Mouse (Mus musculus): Measurements from ENCODE around the gene Ret. TPM values are rescaled to one million over a fixed set of nuclear protein-coding genes. Genes with fewer than 3 reads are reported as not detected.
A peak's percentile ranks its signal among the peaks of the same experiment; 100 is the strongest.

Ret gene
- polyA plus RNA-seq, 1 experiment from 2014 or later: 0.05 TPM

- TF ChIP-seq CTCF (IDR thresholded peaks at IDR 0.05; ENCODE audit: low read depth): peak; percentile 52
- TF ChIP-seq EP300 (IDR thresholded peaks at IDR 0.05; ENCODE audit: low read depth): no peak
- peak; percentile 25 for DNase-seq
Observed at GRCm38 (mm10) chr6:118195108-118195507, 2.4 kb downstream of the Ret start.

DNA sequence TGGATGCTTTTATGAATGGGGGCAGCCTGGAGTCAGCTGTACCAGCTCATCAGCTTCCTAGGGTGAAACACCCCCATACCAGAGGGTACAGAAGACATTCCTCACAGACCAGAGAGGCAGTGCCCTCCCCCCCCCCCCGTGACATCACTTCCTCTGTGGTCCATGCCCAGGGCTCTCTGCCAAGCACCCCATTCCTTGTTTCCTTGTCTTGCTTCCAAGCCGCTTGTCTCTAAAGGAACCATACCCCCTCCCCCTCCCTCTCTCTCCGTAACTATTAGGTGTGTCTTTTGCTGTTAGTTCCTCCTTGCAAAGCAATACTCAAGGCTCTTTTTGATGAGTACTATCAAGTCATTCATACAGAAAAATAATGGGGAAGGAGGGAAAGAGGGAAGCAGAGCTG lies 4.6 kb downstream of the Ret start:
- TF ChIP-seq EP300 (IDR thresholded peaks at IDR 0.05; ENCODE audit: low read depth) (no peak), CTCF (IDR thresholded peaks at IDR 0.05; ENCODE audit: low read depth) (no peak)
- 31% methylated on average over 3 of the region's 3 CpGs for WGBS (ENCODE audit: insufficient replicate concordance)
- peaks cover 9% of the 10 kb centered on the region; the same call in 1 of the 2 replicates for H3K4me1 ChIP-seq (ENCODE audit: insufficient read depth)
- no peaks in the 10 kb centered on the region for H3K36me3 ChIP-seq (replicated peaks; ENCODE audit: insufficient read depth, low read length)
- no peak overlapping the region for H3K4me3 ChIP-seq (ENCODE audit: low read depth, low read length)
- ATAC-seq (no peak), DNase-seq (no peak)
- no peak overlapping the region for H3K27ac ChIP-seq (ENCODE audit: low read depth)
- H3K9ac ChIP-seq (replicated peaks): no peak overlapping the region
- H3K27me3 ChIP-seq (ENCODE audit: insufficient read depth, low read length): peaks cover 47% of the 10 kb centered on the region
- H3K9me3 ChIP-seq (ENCODE audit: low read length): no peaks in the 10 kb centered on the region
- H3K4me2 ChIP-seq (ENCODE audit: low read depth, low read length): no peak overlapping the region

More at GRCm38 (mm10) chr6:118195108-118195507, 2.4 kb downstream of the Ret start:
- Histone ChIP-seq H3K27me3 (ENCODE audit: insufficient read depth, low read length) (peaks cover 65% of the 10 kb centered on the region), H3K27ac (ENCODE audit: low read depth) (no peak overlapping the region), H3K36me3 (replicated peaks; ENCODE audit: insufficient read depth, low read length) (no peaks in the 10 kb centered on the region), H3K4me3 (ENCODE audit: low read depth, low read length) (no peak overlapping the region), H3K4me2 (ENCODE audit: low read depth, low read length) (no peak overlapping the region), H3K4me1 (ENCODE audit: insufficient read depth) (peaks cover 9% of the 10 kb centered on the region; the same call in 1 of the 2 replicates), H3K9ac (replicated peaks) (no peak overlapping the region), H3K9me3 (ENCODE audit: low read length) (no peaks in the 10 kb centered on the region)
- 30% methylated on average over 8 of the region's 8 CpGs for whole genome bisulfite sequencing (ENCODE audit: insufficient replicate concordance)
- ATAC-seq: no peak

DNA sequence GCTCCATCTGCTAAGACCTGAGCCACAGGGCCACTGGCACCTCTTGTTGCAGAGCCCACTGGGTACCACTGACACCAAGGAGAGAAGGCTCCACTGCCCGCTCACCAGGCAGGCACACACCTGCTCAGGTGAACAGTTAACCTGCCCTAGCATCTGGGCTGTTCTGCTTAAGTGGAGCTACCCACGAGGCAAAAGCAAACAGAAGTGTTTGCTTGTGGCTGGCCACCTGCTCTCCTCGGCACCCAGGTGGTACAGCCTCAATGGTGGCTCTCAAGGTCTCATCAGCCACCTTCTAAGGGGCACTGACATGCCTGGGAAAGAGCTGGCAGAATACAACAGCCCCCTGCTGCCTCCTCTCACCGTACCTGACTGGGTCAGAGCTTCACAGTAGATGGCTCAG lies 5.3 kb downstream of the Ret start:
- WGBS (ENCODE audit: insufficient replicate concordance): 43% methylated on average over 4 of the region's 4 CpGs
- H3K9ac ChIP-seq (replicated peaks): no peak overlapping the region
- no peak overlapping the region for H3K4me2 ChIP-seq (ENCODE audit: low read depth, low read length)
- H3K4me1 ChIP-seq (ENCODE audit: insufficient read depth): peaks cover 7% of the 10 kb centered on the region; the same call in 1 of the 2 replicates
- DNase-seq (no peak), ATAC-seq (no peak)
- no peak overlapping the region for H3K4me3 ChIP-seq (ENCODE audit: low read depth, low read length)
- no peaks in the 10 kb centered on the region for H3K9me3 ChIP-seq (ENCODE audit: low read length)
- no peaks in the 10 kb centered on the region for H3K36me3 ChIP-seq (replicated peaks; ENCODE audit: insufficient read depth, low read length)
- peaks cover 40% of the 10 kb centered on the region for H3K27me3 ChIP-seq (ENCODE audit: insufficient read depth, low read length)
- TF ChIP-seq CTCF (IDR thresholded peaks at IDR 0.05; ENCODE audit: low read depth) (no peak), EP300 (IDR thresholded peaks at IDR 0.05; ENCODE audit: low read depth) (no peak)
- H3K27ac ChIP-seq (ENCODE audit: low read depth): no peak overlapping the region

- Histone ChIP-seq H3K4me1 (ENCODE audit: insufficient read depth) (no peaks in the 10 kb centered on the region; the same call in 1 of the 2 replicates), H3K36me3 (replicated peaks; ENCODE audit: insufficient read depth, low read length) (no peaks in the 10 kb centered on the region), H3K4me2 (ENCODE audit: low read depth, low read length) (no peak overlapping the region; the same call in 1 of the 2 replicates), H3K9me3 (ENCODE audit: low read length) (no peaks in the 10 kb centered on the region), H3K4me3 (ENCODE audit: low read depth, low read length) (no peak overlapping the region), H3K27me3 (ENCODE audit: insufficient read depth, low read length) (peaks cover 16% of the 10 kb centered on the region; the same call in 1 of the 2 replicates), H3K9ac (replicated peaks) (no peak overlapping the region), H3K27ac (ENCODE audit: low read depth) (no peak overlapping the region)
- no peak for ATAC-seq
- 18% methylated on average over 3 of the region's 3 CpGs for WGBS (ENCODE audit: insufficient replicate concordance)
- TF ChIP-seq CTCF (IDR thresholded peaks at IDR 0.05; ENCODE audit: low read depth): no peak
- TF ChIP-seq EP300 (IDR thresholded peaks at IDR 0.05; ENCODE audit: low read depth): no peak
- no peak for DNase-seq
Observed at GRCm38 (mm10) chr6:118189764-118190163, 7.8 kb downstream of the Ret start.

DNA sequence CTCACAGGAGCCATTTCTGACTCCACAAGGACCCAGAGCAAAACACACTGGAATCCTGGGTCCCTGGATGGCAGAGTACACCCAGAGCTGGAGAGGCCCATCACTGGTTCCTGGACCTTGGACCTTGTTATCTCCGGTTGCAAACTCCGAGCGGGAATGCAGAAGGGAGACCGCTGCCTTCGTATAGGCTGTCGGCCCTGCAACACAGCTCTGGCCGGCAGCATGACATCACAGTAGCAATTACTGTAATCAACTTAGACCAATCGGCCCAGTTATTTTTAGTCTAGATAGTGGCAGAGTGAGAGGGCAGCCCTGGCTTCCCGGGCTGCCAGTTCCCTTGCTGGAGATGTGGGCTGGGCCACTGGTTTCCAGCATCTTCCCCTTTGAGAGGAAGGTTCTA lies 8.9 kb downstream of the Ret start:
- H3K27ac ChIP-seq (ENCODE audit: low read depth): no peak overlapping the region
- no peak overlapping the region for H3K4me2 ChIP-seq (ENCODE audit: low read depth, low read length)
- 0 out of 2 replicates have a peak, but pooled peaks cover 6% of the 10 kb centered on the region for H3K27me3 ChIP-seq (ENCODE audit: insufficient read depth, low read length)
- no peak overlapping the region for H3K4me3 ChIP-seq (ENCODE audit: low read depth, low read length)
- H3K36me3 ChIP-seq (replicated peaks; ENCODE audit: insufficient read depth, low read length): no peaks in the 10 kb centered on the region
- DNase-seq: no peak
- H3K9ac ChIP-seq (replicated peaks): no peak overlapping the region
- no peaks in the 10 kb centered on the region; the same call in 1 of the 2 replicates for H3K4me1 ChIP-seq (ENCODE audit: insufficient read depth)
- H3K9me3 ChIP-seq (ENCODE audit: low read length): no peaks in the 10 kb centered on the region
- 40% methylated on average over 9 of the region's 9 CpGs for WGBS (ENCODE audit: insufficient replicate concordance)
- TF ChIP-seq EP300 (IDR thresholded peaks at IDR 0.05; ENCODE audit: low read depth) (no peak), CTCF (IDR thresholded peaks at IDR 0.05; ENCODE audit: low read depth) (no peak)
- ATAC-seq: peak; percentile 41; the same call in 1 of the 2 replicates

- DNase-seq: no peak
- H3K36me3 ChIP-seq (replicated peaks; ENCODE audit: insufficient read depth, low read length): no peaks in the 10 kb centered on the region
- no peaks in the 10 kb centered on the region; the same call in 1 of the 2 replicates for H3K4me1 ChIP-seq (ENCODE audit: insufficient read depth)
- H3K4me3 ChIP-seq (ENCODE audit: low read depth, low read length): no peak overlapping the region
- no peak for TF ChIP-seq CTCF (IDR thresholded peaks at IDR 0.05; ENCODE audit: low read depth)
- TF ChIP-seq EP300 (IDR thresholded peaks at IDR 0.05; ENCODE audit: low read depth): no peak
- no peak for ATAC-seq
- no peak overlapping the region for H3K27ac ChIP-seq (ENCODE audit: low read depth)
- H3K9ac ChIP-seq (replicated peaks): no peak overlapping the region
- H3K9me3 ChIP-seq (ENCODE audit: low read length): no peaks in the 10 kb centered on the region
- H3K27me3 ChIP-seq (ENCODE audit: insufficient read depth, low read length): 0 out of 2 replicates have a peak, but pooled peaks cover 3% of the 10 kb centered on the region
- no peak overlapping the region for H3K4me2 ChIP-seq (ENCODE audit: low read depth, low read length)
- WGBS (ENCODE audit: insufficient replicate concordance): 80% methylated on average over 3 of the region's 3 CpGs
Observed at GRCm38 (mm10) chr6:118187285-118187641, 10.3 kb downstream of the Ret start.

Data from liver, postnatal 0 days (tissue).